Mouse (Mus musculus) forebrain, embryonic 11.5 days (tissue): ENCODE results near the gene Wdr47. TPM values are rescaled to one million over a fixed set of nuclear protein-coding genes. Genes with fewer than 3 reads are reported as not detected.

Experiments
- ATAC-seq: fragments of 200-750 bp; cut with Nextera tagmentation; replicated peaks from 2 replicates; pipeline ENCODE4 v1.8.0; 2017; ENCODE audit warnings: moderate TSS enrichment; ENCODE audit not compliant: low FRiP score
- DNase-seq: peaks from one replicate; pipeline ENCODE4 v3.0.0-alpha.2; 2017; ENCODE audit warnings: low spot score
- H3K27ac ChIP-seq: fragments of 300-500 bp; sonication (generic); 2 replicates; pipeline ENCODE4 v1.5.1; 2014; ENCODE audit warnings: low read depth, low read length
- H3K27me3 ChIP-seq: fragments of 300-500 bp; sonication (generic); 2 replicates; pipeline ENCODE4 v1.6.1; 2014; ENCODE audit warnings: mild to moderate bottlenecking, low read length, mixed read lengths; ENCODE audit not compliant: control insufficient read depth, insufficient read depth
- H3K36me3 ChIP-seq: fragments of 300-500 bp; sonication (generic); 2 replicates; pipeline ENCODE4 v1.6.1; 2014; ENCODE audit warnings: mild to moderate bottlenecking, low read length, moderate library complexity, mixed read lengths; ENCODE audit not compliant: control insufficient read depth, insufficient read depth
- H3K4me1 ChIP-seq: fragments of 300-500 bp; sonication (generic); replicated peaks from 2 replicates; pipeline ENCODE4 v1.6.1; 2014; ENCODE audit warnings: low read length, mixed read lengths; ENCODE audit not compliant: control insufficient read depth, insufficient read depth
- H3K4me2 ChIP-seq: fragments of 300-500 bp; sonication (generic); 2 replicates; pipeline ENCODE4 v1.6.1; 2014; ENCODE audit warnings: low read depth, mild to moderate bottlenecking, low read length, moderate library complexity, mixed read lengths; ENCODE audit not compliant: severe bottlenecking
- H3K4me3 ChIP-seq: fragments of 300-500 bp; sonication (generic); 2 replicates; pipeline ENCODE4 v1.5.1; 2014; ENCODE audit warnings: low read depth, low read length
- H3K9ac ChIP-seq: fragments of 300-500 bp; sonication (generic); 2 replicates; pipeline ENCODE4 v1.6.1; 2014; ENCODE audit warnings: low read length
- H3K9me3 ChIP-seq: fragments of 300-500 bp; sonication (generic); 2 replicates; pipeline ENCODE4 v1.6.1; 2016; ENCODE audit warnings: low read length, mixed read lengths; ENCODE audit not compliant: control insufficient read depth
- WGBS: fragments of 180-500 bp; shearing (Covaris S2); extraction: QIAGEN DNeasy Blood & Tissue Kit; methylation state at CpG from one replicate; pipeline ENCODE4 v1.1.7; 2014; 5-methylcytosine and 5-hydroxymethylcytosine counted together
- polyA plus RNA-seq: library from polyadenylated mRNA; unstranded; fragments of >200 nt; fragmentation: Nextera tagmentation; extraction: Ambion mirVana; gene quantifications from 2 replicates; pipeline ENCODE4 v1.2.1, GENCODE M21; 2014

The Wdr47 gene
- polyA plus RNA-seq, 1 experiment from 2014 or later: 32.2 TPM

- ATAC-seq (no peak; the same call in 1 of the 2 replicates), DNase-seq (no peak)
- H3K4me3 ChIP-seq: peak overlapping the region; percentile 12; the same call in 1 of the 2 replicates
- no peaks in the 10 kb centered on the region for H3K9me3 ChIP-seq
- H3K4me2 ChIP-seq: peak overlapping the region; percentile 33; the same call in 1 of the 2 replicates
- no peak overlapping the region for H3K27ac ChIP-seq
- no peaks in the 10 kb centered on the region for H3K36me3 ChIP-seq
- WGBS: 28% methylated on average over 9 of the region's 9 CpGs
- H3K4me1 ChIP-seq: peaks cover 7% of the 10 kb centered on the region
- H3K27me3 ChIP-seq: no peaks in the 10 kb centered on the region
- no peak overlapping the region for H3K9ac ChIP-seq
Measured at GRCm38 (mm10) chr3:108652866-108653642, 62.0 kb downstream of the Wdr47 start.

- Histone ChIP-seq H3K27ac (peak within 1 kb of the TSS; percentile 63; the same call in 1 of the 2 replicates), H3K4me1 (peaks cover 7% of the 10 kb centered on the region), H3K4me3 (peak within 1 kb of the TSS; percentile 81), H3K9ac (peak within 1 kb of the TSS; percentile 89), H3K27me3 (no peaks in the 10 kb centered on the region), H3K36me3 (no peaks in the 10 kb centered on the region), H3K4me2 (peak within 1 kb of the TSS; percentile 61), H3K9me3 (no peaks in the 10 kb centered on the region)
- DNase-seq (peak; percentile 98), ATAC-seq (peak; percentile 98)
- WGBS: under 1% methylated on average over 57 of the region's 57 CpGs
Measured at GRCm38 (mm10) chr3:108653710-108654379, 62.8 kb downstream of the Wdr47 start, which contains the start of gene Clcc1. TSS of gene Clcc1 (plus strand) at chr3:108653913.

GRCm38 (mm10) chr3:108654566-108654965 is 63.5 kb downstream of the Wdr47 start:
- peak overlapping the region; percentile 89 for H3K9ac ChIP-seq
- H3K4me2 ChIP-seq: peak overlapping the region; percentile 61
- H3K27ac ChIP-seq: no peak overlapping the region
- DNase-seq (no peak), ATAC-seq (no peak)
- WGBS: 33% methylated on average over 14 of the region's 14 CpGs
- H3K4me1 ChIP-seq: peaks cover 7% of the 10 kb centered on the region
- no peaks in the 10 kb centered on the region for H3K27me3 ChIP-seq
- no peaks in the 10 kb centered on the region for H3K9me3 ChIP-seq
- peak overlapping the region; percentile 81 for H3K4me3 ChIP-seq
- no peaks in the 10 kb centered on the region for H3K36me3 ChIP-seq

- no peaks in the 10 kb centered on the region for H3K36me3 ChIP-seq
- no peak overlapping the region for H3K27ac ChIP-seq
- WGBS: 89% methylated on average over 7 of the region's 7 CpGs
- DNase-seq (no peak), ATAC-seq (no peak)
- peaks cover 7% of the 10 kb centered on the region for H3K4me1 ChIP-seq
- no peak overlapping the region for H3K4me3 ChIP-seq
- no peak overlapping the region for H3K9ac ChIP-seq
- no peak overlapping the region for H3K4me2 ChIP-seq
- no peaks in the 10 kb centered on the region for H3K9me3 ChIP-seq
- no peaks in the 10 kb centered on the region for H3K27me3 ChIP-seq
Measured at GRCm38 (mm10) chr3:108655486-108655885, 64.4 kb downstream of the Wdr47 start.

GRCm38 (mm10) chr3:108658612-108659011 is 67.5 kb downstream of the Wdr47 start:
- 97% methylated on average over 9 of the region's 9 CpGs for WGBS
- ATAC-seq (no peak), DNase-seq (no peak)
- no peaks in the 10 kb centered on the region for H3K9me3 ChIP-seq
- peaks cover 7% of the 10 kb centered on the region for H3K4me1 ChIP-seq
- no peak overlapping the region for H3K9ac ChIP-seq
- no peaks in the 10 kb centered on the region for H3K27me3 ChIP-seq
- H3K36me3 ChIP-seq: peaks cover 4% of the 10 kb centered on the region; the same call in 1 of the 2 replicates
- H3K4me2 ChIP-seq: no peak overlapping the region
- no peak overlapping the region for H3K4me3 ChIP-seq
- no peak overlapping the region for H3K27ac ChIP-seq

- H3K9ac ChIP-seq: no peak overlapping the region
- WGBS: 89% methylated on average over 1 of the region's 1 CpGs
- H3K4me1 ChIP-seq: no peaks in the 10 kb centered on the region
- peaks cover 9% of the 10 kb centered on the region; the same call in 1 of the 2 replicates for H3K36me3 ChIP-seq
- no peak overlapping the region for H3K4me3 ChIP-seq
- no peaks in the 10 kb centered on the region for H3K9me3 ChIP-seq
- H3K4me2 ChIP-seq: no peak overlapping the region
- ATAC-seq (no peak), DNase-seq (no peak)
- no peak overlapping the region for H3K27ac ChIP-seq
- H3K27me3 ChIP-seq: no peaks in the 10 kb centered on the region
Measured at GRCm38 (mm10) chr3:108660941-108661340, 69.9 kb downstream of the Wdr47 start.

GRCm38 (mm10) chr3:108676616-108677015 is 85.5 kb downstream of the Wdr47 start:
- no peaks in the 10 kb centered on the region for H3K27me3 ChIP-seq
- H3K4me3 ChIP-seq: no peak overlapping the region
- no peaks in the 10 kb centered on the region for H3K9me3 ChIP-seq
- ATAC-seq (no peak), DNase-seq (no peak)
- no peak overlapping the region for H3K4me2 ChIP-seq
- H3K27ac ChIP-seq: no peak overlapping the region
- peaks cover 6% of the 10 kb centered on the region; the same call in 1 of the 2 replicates for H3K36me3 ChIP-seq
- no peaks in the 10 kb centered on the region for H3K4me1 ChIP-seq
- no peak overlapping the region for H3K9ac ChIP-seq
- 86% methylated on average over 4 of the region's 4 CpGs for WGBS

- ATAC-seq (no peak), DNase-seq (no peak)
- Histone ChIP-seq H3K4me1 (no peaks in the 10 kb centered on the region), H3K27me3 (no peaks in the 10 kb centered on the region), H3K9ac (no peak overlapping the region), H3K4me3 (no peak overlapping the region), H3K36me3 (peaks cover 12% of the 10 kb centered on the region; the same call in 1 of the 2 replicates), H3K4me2 (no peak overlapping the region), H3K27ac (no peak overlapping the region), H3K9me3 (no peaks in the 10 kb centered on the region)
- WGBS: 86% methylated on average over 4 of the region's 4 CpGs
Measured at GRCm38 (mm10) chr3:108681004-108681403, 89.9 kb downstream of the Wdr47 start.
